Mouse (Mus musculus): ENCODE results near the gene Tmem200b.

GRCm38 (mm10) chr4:131890692-131891091 lies 30.9 kb upstream of the Tmem200b start:
- TF ChIP-seq EP300 (optimal IDR thresholded peaks at IDR 0.05) (no peak), CTCF (IDR thresholded peaks at IDR 0.05; ENCODE audit: low read depth) (no peak)

Data from stomach, postnatal 0 days (tissue).